Mouse (Mus musculus) right cerebral cortex, postnatal 4 days (tissue): ENCODE measurements around the gene Nat8f2.
"Not testable (repeated sequence)": the region's sequence is repeated elsewhere in the genome, so short reads cannot be mapped to it uniquely, and the experiment has no call there.

Experiments used
- DNase-seq: peaks from one replicate; pipeline ENCODE4 v3.0.0-alpha.2; 2022

Gene Nat8f2

DNA sequence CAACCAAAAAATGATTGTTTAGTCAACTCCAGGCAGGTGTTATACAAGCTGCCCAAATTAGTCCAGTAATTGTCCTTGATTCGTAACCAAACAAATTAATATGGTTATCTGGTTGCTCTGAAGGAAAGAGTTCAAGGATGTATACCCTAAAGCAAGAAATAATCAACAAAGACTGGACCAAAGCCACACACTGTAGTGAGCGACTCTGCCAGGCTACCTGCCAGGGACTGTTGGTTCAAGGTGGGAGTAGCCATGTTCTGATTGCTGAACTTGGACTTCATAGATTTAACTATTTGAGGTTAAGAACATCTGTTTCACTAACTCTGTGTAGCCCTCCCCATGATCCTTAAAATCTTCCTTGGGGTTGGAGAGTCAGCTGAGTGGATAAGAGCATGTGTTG lies 5.8 kb downstream of the Nat8f2 start:
- DNase-seq: no peak

DNA sequence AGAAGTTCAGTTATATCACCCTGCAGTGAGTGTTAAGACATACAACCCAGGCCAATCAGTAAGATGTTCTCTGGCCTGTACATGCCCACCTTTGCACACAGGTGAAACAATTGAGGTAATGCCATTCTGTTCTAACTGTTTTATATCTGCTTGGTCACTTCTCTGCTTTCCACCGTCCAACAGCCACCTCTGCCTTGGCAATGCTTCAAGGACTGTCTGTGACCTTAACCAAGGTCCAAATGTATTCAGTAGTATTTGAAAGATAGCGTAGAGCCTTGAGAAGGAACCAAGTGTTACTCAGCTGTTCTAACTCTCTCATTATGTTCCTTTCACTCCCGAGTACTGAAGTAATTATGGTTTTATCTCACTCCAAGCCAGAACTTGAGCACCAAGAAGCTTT lies 6.4 kb downstream of the Nat8f2 start:
- no peak for DNase-seq

DNA sequence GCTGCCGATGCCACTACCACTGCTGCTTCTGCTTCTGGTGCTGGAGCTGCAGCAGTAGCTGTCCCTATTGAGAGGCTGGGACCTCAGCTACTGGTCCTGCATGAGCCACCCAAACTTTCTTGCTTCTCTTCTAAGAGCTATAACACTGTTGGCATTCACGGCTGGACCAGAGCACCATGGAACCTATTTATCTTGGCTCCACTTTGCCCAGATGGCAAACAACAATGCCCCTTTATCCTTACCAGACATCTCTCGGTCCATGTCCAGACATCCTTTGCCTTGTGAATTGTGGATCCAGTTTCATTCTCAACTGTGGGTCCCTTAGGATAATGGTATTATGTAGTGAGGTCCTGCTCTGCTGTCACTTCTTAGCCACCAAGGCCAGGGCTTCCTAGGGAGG lies 7.7 kb downstream of the Nat8f2 start:
- no peak for DNase-seq

DNA sequence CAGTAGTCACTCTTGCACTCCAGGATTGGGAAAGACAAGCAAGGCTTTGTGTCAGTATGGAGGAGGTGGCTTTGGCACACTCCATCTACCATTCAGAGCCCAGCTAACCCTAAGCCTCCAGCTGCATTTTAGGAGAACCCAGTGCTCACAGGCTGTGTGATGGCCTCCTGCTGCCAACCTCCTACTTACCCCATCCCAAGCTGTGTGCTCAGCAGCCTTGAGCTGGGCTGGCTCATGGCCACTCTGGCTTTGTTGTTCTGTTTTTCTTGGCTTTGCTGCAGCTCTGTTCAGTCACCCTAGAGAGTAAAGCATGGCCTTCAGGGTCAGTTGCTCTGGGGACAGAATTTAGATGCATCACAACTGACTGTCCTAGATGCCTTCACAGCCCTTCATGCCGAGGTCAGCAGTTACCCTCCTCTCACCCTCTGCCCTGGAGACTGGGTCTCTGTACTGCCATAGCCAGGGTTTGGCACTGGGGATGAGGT lies 12.7 kb downstream of the Nat8f2 start:
- peak; percentile 44 for DNase-seq

DNA sequence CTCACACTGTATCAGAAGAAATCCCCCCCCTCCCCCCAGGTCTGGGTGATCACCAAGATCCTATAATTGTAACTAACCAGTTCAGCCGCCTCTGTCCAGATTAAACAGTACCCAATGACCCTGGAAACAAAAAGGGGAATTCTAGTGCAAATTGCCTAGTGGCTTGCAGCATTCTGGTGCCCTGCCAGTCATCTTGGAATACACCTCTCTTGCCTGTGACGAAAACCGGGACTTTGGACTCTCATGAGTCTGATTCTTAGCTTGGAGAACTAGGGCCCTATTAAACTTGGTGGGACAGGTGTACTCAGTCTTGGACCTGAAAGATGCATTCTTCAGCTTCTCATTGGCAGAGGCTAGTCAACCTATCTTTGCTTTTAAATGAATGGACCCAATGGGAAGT lies 15.5 kb downstream of the Nat8f2 start:
- no peak for DNase-seq

DNA sequence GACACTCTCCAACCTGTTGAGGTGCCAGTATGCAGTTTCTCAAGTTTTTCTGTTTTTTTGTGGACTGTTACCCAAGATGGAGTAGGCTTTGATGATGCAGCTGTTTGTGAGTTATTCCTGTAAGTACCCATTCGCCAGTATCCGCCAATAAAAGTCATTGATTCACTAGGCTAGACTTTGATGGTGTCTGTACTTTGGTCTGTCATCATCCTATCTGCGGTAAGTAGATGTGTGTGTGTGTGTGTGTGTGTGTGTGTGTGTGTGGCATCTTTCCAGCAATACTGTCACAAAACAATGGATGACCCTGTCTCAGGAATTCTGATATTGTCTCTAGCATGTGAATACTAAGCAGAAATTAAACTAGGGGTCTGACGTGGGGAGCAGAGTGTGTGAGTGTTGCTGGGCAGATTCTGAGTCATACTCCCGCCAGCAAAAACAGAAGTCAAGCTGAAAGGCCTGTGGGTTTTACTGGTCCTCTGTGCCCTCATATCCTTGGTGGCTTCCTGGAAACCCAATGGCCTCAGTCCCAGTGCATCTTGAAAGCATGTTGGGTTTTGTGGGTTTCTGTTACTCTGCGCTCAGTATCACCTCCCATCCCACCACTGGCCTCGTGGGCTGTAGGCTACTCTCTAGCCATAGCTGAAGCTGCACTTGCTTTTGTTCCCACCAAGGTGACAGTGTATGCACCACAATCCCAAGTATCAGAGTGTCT lies 17.7 kb downstream of the Nat8f2 start:
- no peak for DNase-seq

DNA sequence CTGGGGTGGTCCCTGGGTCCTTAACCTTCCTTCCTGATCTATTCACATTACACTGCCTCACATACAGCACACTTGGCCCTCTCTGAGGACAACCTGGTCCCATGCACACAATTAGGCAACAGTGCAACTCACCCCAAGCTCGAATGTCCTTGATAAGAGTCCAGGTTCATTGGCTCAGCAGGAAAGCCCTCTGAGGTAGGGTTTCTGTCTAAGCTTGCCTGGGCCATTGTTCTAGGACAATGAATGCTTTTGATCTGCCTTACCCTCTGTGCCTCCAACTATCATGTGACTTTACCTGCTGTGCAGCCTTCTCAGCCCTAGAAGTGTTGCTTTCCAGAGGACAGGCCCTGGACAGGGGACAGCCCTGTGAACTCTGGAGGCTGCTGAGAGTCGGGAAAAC lies 19.7 kb downstream of the Nat8f2 start:
- no peak for DNase-seq

DNA sequence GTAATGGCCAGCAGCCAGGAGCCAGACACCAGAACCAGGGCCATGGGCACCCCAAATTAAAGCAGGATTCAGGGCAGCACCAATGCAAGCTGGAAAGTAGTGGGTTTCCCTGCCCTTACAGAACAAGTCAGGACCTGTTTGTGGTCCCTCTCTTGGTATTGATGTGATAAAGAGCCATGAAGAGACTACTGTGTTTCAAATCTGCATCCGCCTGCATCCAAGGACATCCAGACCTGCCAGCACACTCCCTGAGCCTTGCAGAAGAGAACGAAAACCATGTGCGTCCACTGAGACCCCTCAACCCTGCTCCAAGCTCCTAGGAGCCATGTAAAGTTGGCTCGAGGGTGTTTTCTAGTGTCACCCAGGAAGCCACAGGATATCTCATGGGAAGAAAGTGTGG lies 20.8 kb downstream of the Nat8f2 start:
- no peak for DNase-seq

DNA sequence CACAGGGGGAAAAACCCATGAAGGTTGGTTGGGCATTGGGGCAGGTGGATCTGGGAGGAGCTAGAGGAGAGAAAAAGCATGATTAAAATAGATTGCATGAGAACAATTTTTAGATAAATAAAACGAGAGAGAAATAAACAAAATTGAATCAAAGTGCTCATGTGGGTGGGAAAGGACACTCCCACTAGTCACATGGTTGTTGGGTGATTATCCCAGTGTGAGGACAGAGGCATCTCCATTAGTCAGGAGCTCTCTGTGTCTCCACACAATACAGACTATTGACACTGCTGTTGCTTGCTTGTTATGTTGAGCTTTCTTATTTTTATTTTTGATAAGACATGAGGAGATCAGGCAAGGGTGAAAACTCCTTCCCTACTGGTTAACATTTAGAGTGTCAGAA lies 22.0 kb downstream of the Nat8f2 start:
- DNase-seq: no peak

DNA sequence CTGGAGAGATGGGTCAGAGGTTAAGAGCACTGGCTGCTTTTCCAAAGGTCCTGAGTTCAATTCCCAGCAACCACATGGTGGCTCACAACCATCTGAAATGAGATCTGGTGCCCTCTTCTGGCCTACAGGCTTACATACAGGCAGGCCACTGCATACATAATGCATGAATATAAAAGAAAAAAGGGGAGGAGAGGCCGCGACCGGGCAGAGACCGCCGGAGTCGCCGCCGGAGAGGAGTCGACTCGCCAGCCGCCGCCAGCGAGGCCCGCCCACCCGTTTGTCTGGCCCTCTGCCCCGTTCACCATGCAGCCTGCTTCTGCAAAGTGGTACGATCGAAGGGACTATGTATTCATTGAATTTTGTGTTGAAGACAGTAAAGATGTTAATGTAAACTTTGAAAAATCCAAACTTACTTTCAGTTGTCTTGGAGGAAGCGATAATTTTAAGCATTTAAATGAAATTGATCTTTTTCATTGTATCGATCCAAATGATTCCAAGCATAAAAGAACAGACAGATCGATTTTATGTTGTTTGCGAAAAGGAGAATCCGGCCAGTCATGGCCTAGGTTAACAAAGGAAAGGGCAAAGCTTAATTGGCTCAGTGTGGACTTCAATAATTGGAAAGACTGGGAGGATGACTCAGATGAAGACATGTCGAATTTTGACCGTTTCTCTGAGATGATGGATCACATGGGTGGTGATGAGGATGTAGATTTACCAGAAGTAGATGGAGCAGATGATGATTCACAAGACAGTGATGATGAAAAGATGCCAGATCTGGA lies 25.1 kb downstream of the Nat8f2 start:
- not testable (repeated sequence) for DNase-seq

DNA sequence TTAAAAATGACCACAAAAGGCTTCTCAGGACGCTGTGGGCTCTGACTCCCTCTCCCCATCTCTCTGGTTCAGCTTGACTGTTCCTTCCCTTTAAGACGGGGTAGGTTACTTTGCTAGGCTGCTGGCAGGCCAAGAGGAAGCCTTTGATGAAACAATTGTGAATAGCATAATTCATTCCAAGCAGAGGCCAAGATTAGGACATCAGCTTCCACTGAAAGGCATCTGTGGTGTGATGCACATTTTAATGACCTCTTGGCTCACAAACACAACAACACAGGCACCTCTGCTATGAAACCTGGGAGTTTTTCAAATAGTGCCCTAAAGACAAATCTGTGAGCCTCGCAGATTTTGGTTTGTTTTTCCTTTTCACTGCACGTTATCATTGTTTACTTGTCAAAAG lies 29.0 kb downstream of the Nat8f2 start:
- DNase-seq: no peak

DNA sequence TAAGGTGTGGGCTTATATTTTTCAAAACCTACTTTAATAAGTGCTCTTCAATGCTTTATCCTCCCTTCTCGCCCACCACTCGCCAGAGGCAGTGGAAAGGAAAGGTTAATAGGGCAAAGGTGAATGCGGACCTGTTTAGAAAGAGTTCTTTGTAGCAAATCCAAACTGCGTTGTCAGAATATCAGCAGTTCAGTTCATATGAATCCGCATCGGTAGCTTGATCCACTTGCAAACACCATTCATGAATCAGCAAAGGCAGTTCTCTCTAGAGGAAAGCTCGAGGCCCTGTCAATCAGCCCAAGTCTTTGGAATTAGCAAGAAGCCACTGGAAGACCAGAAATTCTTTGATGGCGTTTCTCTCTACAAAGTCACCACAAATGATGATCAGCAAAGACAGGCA lies 30.3 kb downstream of the Nat8f2 start:
- DNase-seq: no peak

DNA sequence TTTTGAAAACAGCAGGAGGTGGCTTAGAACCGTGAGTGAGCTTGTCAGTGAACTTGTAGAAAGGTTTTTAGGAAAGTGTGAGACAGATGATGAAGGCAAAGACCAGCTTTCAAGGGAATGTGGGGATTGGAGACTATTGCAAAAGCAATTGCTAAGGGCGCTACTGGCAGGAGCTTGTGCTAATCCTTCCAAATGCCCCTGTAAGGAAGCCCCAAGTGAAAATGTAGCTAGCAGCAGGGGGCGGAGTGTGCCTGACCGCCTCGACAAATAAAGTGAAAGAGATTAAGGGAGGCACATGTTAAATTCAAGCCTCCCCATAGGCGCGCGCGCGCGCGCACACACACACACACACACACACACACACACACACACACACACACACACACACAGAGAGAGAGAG lies 31.7 kb downstream of the Nat8f2 start:
- DNase-seq: peak; percentile 27

DNA sequence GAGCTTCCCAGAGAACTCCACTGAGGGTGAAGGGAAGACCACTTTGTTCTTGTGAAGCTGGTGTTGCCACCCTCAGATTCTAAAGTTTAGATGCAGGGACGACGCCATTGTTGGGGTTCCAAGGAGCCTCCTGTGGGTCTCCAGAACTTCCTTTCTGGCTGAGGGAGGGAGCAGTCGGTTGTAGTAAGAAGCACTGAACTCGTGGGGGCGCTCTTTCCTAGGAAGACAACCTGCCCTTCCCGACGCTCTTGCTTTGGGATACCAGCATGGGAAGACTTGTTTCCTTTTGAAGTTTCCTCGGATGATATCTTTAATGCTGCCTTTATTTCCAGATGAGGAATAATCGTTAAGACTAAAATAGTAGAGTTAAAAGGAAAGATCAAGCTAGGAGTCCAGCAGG lies 32.1 kb downstream of the Nat8f2 start:
- DNase-seq: peak; percentile 69

DNA sequence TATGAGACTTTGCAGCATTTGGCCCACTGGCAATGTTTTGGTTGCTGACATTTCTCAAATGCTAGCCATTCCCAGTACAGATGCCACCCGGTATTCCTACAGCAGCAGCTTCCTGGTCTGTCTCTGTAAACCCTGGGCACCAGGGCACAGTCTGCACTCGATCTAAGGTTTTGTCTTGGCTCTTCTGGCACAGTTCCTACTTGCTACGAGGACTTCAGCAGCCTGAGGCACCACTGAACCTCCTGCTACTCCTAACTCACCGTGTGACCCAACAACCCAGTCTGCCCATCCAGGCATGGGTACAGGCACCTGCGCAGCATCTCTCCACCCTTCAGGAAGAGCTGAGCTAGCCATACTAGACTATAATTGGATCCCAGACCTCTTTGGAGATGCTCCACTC lies 32.9 kb downstream of the Nat8f2 start:
- DNase-seq: not testable (repeated sequence)

DNA sequence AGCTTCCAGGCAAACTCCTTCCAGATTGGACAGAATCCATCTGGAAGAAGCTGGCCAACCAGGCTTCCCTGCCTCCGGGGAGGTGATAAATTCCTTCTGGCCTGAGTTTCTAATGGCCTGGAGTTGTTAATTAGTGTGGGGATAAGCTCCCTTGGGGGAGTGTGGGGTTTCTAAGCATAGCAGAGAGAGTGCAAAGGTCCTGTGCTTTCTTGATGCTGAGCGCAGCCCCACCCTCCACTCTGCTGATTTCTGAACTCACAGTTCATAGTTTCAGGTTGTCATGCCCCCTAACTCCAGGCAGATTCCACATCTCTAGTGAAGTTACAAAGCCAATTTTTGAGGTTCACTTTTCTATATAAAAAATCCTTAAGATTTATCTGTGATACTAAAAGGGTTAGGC lies 33.9 kb downstream of the Nat8f2 start:
- DNase-seq: not testable (repeated sequence)

DNA sequence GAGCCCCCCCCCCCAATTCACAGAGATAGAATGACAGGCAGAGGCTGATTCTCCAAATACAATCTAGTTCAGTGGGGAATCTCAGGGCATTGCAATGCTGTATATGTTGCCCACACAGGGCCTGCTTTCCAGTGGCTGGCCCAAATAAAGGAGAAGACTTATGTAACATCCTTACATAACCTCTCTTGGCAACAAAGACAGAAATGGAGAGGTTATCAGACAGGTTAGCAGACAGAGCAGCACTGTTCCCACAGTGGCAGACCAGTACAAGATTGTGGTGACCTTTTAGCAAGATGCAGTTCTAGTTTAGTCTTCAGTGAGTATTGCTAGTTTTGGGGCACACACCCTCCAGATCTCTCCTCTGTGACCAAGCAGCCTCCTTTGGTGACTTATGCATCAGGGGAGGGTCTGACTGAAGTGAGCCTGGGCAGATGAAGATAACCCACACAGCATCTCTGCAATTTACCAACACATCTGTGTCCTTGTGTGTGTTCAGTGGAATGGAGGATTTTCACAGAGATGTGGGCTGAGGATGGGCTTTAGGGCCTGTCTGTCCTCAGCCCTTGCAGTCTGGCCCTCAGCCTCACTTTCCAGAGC lies 34.4 kb downstream of the Nat8f2 start:
- not testable (repeated sequence) for DNase-seq

DNA sequence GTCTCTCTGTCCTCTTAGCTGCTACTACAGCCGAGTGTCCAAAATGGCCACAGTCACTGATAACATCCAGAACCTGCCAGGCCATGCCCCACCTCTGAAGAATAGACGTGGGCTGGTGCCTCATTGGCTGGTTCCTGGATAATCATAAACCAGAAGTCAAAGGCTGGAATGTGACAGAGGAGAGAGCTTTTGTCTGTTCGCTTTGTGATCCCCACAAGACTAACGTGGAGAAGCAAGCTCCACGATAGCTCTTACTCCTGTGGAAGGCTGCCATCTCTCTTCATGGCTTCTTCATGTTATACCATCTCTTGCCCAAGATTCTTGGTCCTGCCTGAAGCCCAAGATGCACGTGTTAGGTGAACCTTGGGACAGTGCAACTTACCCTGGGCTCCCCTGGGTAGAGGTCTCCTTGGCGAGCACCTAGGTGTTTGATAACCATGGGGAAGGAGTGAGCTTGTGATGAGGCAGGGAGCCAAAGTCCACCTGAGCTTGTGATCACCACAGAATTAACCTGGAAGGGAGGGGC lies 37.1 kb downstream of the Nat8f2 start, which contains the start of gene Nat8:
TSS of gene Nat8 (minus strand) at position 287 of the 526 bp plus-strand sequence.
- DNase-seq: no peak

DNA sequence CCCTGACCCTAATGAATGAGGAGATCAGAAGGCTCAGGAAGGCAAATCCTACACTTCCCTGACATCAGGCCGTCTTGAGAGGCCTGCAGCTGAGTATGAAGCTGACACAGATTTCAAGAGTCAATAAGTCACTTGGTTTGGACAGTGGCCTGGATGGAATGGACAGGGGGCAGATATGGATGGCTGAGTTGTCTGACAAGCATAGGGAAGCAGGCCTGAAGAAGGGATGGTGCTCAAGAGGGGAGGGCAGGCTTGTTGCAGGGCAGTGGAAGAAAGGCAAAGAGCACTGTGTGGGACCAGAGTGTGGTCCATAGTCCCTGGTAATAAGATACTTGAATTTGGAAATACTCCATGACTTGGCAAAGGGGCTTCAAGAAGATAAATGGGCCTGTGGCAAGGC lies 39.5 kb downstream of the Nat8f2 start:
- DNase-seq: no peak

DNA sequence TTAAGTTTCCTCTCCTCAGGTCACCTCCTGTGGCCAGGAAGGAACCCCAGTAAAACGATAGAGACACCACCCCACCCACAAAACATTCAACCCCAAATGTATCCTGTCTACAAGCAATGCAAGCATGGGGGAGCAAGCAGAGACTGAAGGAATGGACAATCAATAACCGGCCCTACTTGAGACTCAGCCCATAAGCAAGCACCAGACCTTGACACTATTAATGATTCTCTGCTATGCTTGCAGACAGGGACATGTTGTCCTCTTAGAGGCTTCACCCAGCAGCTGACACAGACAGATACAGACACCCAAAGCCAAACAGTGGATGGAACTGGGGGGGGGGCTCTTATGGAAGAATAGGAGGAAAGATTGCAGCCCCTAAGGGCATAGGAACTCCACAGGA lies 43.1 kb downstream of the Nat8f2 start:
- no peak for DNase-seq

DNA sequence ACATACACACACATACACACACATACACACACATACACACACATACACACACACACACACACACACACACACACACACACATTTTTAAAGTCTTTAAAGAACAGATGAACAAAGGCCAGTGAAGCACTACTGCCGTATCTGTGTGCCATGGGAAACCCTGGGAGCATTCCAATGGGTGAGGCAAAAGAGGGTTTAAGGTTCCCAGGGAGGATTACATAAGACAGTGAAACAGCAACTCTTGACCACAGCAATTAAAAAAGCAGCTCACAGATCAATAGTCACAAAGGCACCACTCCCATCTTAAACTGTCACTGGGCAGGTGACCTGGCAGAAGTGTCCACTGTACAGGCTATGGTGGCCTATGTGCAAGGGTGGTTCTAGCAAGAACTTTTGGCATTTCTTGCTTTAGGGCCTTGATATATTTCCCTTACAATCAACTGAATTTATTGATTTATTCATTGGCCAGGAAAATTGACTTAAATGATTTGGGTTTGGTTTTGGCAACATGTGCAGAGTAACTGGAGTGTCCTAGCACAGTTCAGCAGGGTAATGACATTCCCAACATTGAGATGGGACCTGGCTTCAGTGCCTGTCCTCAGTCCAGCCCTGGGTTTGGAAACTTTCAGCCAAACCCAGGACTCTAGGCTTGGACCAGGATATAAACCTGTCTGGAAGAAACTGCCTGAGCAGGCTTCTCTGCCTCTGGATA lies 45.4 kb downstream of the Nat8f2 start:
- DNase-seq: no peak

DNA sequence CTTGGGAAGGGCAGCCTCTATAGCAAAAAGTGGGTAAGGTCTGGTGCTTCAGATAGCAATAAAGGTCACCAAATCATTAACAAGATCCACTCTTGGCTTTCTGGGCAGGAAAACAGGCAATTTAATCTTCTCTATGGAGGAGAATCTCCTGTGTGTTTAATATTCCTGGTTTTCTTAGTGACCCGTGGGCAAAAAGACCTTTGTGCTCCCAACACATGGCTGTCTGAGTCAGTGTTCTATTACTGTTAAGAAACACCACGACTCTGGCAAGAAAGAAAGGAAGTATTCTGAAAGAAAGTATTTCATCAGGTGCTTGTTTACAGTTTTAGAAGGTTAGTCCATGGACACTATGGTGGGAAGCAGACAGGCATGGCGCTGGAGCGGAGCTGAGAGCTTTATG lies 46.7 kb downstream of the Nat8f2 start:
- DNase-seq: no peak

DNA sequence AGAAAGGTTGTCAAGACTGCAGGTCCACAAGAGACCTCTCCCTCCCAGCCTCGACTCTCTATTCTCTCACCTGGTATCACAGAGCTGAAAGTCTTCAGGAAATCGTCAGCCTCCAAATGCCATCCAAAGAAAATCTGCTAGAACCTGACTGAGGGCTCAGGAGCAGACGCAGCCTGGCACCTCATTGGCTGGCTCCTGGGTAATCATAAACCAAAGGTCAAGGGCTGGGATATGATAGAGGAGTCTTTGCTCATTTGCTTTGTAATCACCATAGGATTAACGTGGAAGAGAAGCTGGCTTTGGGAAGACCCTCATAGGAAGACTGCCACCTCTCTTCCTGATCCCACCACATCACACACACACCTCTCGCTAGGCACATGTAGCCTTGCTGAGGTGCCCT lies 48.1 kb downstream of the Nat8f2 start, which contains the start of the genes Nat8f6 and Nat8f5:
TSS of gene Nat8f6 (minus strand) at position 118 of the 400 bp plus-strand sequence.
TSS of gene Nat8f5 (minus strand) at position 136 of the 400 bp plus-strand sequence.
- no peak for DNase-seq
